Mouse (Mus musculus) cerebellum, adult 2 months (tissue): ENCODE measurements at regions not wholly inside any gene's neighbourhood (a gene's known extent, or its start where the extent isn't known, plus 50 kb on each side); places are given as distances from the start of the nearest gene placed in this dataset.

Experiments
- DNase-seq, 2 experiments: peaks; one replicate each; pipeline ENCODE4 v3.0.0; 2021
- H3K27ac ChIP-seq: fragments of 200-500 bp; 2 replicates; pipeline ENCODE4 v1.5.1; 2012; ENCODE audit warnings: low read length, control low read depth, inconsistent platforms; ENCODE audit not compliant: insufficient read depth
- H3K27me3 ChIP-seq: fragments of 200-500 bp; 2 replicates; pipeline ENCODE4 v1.6.1; 2012; ENCODE audit warnings: inconsistent platforms, mild to moderate bottlenecking, low read length, moderate library complexity; ENCODE audit not compliant: control insufficient read depth, insufficient read depth
- H3K4me1 ChIP-seq: fragments of 200-500 bp; 2 replicates; pipeline ENCODE4 v1.6.1; 2011; ENCODE audit warnings: low read length; ENCODE audit not compliant: control insufficient read depth, insufficient read depth
- H3K4me3 ChIP-seq: fragments of 200-500 bp; replicated peaks from 2 replicates; pipeline ENCODE3; 2011; ENCODE audit warnings: mild to moderate bottlenecking, low read depth, low read length, control low read depth; ENCODE audit not compliant: insufficient read depth
- CTCF ChIP-seq: fragments of 200-500 bp; IDR thresholded peaks from 2 replicates; pipeline ENCODE4 v1.5.1; 2011; ENCODE audit warnings: low read depth, mild to moderate bottlenecking, control low read depth, low read length, moderate library complexity, borderline replicate concordance; ENCODE audit not compliant: insufficient read depth
- POLR2A ChIP-seq: fragments of 200-500 bp; IDR thresholded peaks from 2 replicates; pipeline ENCODE4 v1.6.1; 2011; ENCODE audit warnings: low read length, control low read depth, borderline replicate concordance; ENCODE audit not compliant: insufficient read depth
- WGBS: fragments of 180-500 bp; shearing (Covaris S2); methylation state at CpG from one replicate; pipeline ENCODE4 v1.1.7; 2018; 5-methylcytosine and 5-hydroxymethylcytosine counted together

GRCm38 (mm10) chr16:93189875-93190274, 363.9 kb upstream of the Runx1 start:
- WGBS = 22% methylated on average over 3 of the region's 3 CpGs
- no peak for DNase-seq
- Histone ChIP-seq H3K27ac (no peak overlapping the region), H3K27me3 (no peaks in the 10 kb centered on the region), H3K4me3 (no peak overlapping the region), H3K4me1 (no peaks in the 10 kb centered on the region)
- TF ChIP-seq CTCF = no peak
- no peak for TF ChIP-seq POLR2A

GRCm38 (mm10) chr16:93189412-93189811, 363.5 kb upstream of the Runx1 start:
- TF ChIP-seq POLR2A = no peak
- no peak for TF ChIP-seq CTCF
- H3K4me1 ChIP-seq = no peaks in the 10 kb centered on the region
- DNase-seq = no peak
- H3K4me3 ChIP-seq = no peak overlapping the region
- no peak overlapping the region for H3K27ac ChIP-seq
- no peaks in the 10 kb centered on the region for H3K27me3 ChIP-seq
- 90% methylated on average over 5 of the region's 5 CpGs for WGBS

DNA sequence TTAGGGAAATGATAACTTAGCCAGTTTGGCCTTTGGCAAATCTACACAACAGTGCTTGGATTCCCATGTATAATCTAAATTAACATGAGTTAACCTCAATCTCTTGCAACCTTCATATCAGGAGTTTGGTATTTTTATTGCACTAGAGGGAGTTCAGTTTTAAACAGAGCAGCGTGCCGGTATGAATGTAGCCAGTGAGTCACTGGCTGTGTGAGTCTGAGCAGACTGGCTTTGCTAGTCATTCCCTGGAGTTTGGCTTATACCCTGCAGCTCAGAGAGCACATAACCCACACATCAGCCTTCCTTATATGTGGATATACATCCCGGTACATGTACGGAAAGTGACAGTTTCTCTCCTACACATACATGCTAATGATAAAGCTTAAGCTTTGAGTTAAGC, 360.6 kb upstream of the Runx1 start:
- H3K27ac ChIP-seq = no peak overlapping the region
- WGBS = 98% methylated on average over 4 of the region's 4 CpGs
- no peak for TF ChIP-seq CTCF
- no peak for TF ChIP-seq POLR2A
- H3K4me3 ChIP-seq = no peak overlapping the region
- no peaks in the 10 kb centered on the region for H3K27me3 ChIP-seq
- no peaks in the 10 kb centered on the region for H3K4me1 ChIP-seq
- no peak for DNase-seq

DNA sequence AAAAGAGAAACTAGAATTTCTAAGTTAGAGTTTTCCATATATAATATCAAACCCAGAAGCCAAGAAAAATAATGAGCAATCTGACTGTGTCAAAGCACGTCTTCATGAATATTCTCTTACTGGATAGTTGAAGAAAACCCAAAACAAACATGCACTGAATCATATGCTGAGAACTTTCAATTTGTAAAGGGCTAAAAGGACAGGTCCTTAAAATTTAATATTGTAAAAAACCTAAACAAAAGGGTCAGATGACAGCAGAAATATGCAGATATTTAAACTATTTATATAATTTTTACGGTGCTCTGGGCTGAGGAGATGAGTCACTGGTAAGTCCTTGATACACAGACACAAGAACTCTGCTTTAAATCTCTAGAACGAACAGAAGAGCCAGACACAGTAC, 356.7 kb upstream of the Runx1 start:
- TF ChIP-seq POLR2A (no peak), CTCF (no peak)
- WGBS = 89% methylated on average over 3 of the region's 3 CpGs

DNA sequence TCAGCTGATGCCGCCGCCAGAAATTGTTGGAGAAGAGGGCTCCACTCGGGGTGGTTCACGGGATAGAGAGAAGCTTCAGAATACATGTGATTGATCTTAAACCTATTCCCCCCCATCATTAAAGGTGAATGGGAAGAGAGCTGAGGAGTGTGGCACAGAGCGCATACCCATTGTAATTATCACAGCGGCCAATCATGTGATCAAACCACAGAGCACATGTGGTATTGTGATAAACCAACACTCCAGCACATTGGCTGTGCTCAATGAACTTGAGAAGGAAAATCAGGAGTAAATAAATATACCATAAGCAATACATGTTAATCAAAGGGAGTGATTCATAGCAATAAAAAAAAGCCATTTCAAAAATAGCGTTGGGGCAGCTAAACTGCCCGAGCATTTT, 355.5 kb upstream of the Runx1 start:
- Histone ChIP-seq H3K4me1 (no peaks in the 10 kb centered on the region), H3K27ac (no peak overlapping the region), H3K27me3 (no peaks in the 10 kb centered on the region), H3K4me3 (no peak overlapping the region)
- DNase-seq = no peak
- WGBS = 96% methylated on average over 8 of the region's 8 CpGs
- no peak for TF ChIP-seq CTCF

More for the DNA sequence above, 356.7 kb upstream of the Runx1 start:
- Histone ChIP-seq H3K27me3 (no peaks in the 10 kb centered on the region), H3K27ac (no peak overlapping the region), H3K4me1 (no peaks in the 10 kb centered on the region), H3K4me3 (no peak overlapping the region)
- no peak for DNase-seq

- TF ChIP-seq POLR2A (no peak), CTCF (no peak)
- Histone ChIP-seq H3K27me3 (no peaks in the 10 kb centered on the region), H3K27ac (no peak overlapping the region), H3K4me1 (no peaks in the 10 kb centered on the region), H3K4me3 (no peak overlapping the region)
- WGBS = 90% methylated on average over 5 of the region's 5 CpGs
- no peak for DNase-seq
Observed at GRCm38 (mm10) chr16:93180213-93180612, 354.3 kb upstream of the Runx1 start.

GRCm38 (mm10) chr16:93166667-93167066, 340.7 kb upstream of the Runx1 start:
- Histone ChIP-seq H3K27me3 (no peaks in the 10 kb centered on the region; the same call in 1 of the 2 replicates), H3K27ac (no peak overlapping the region), H3K4me1 (no peaks in the 10 kb centered on the region), H3K4me3 (no peak overlapping the region)
- 94% methylated on average over 3 of the region's 3 CpGs for WGBS
- TF ChIP-seq CTCF (no peak), POLR2A (no peak)
- no peak for DNase-seq

- Histone ChIP-seq H3K27me3 (no peaks in the 10 kb centered on the region; the same call in 1 of the 2 replicates), H3K27ac (no peak overlapping the region), H3K4me1 (no peaks in the 10 kb centered on the region), H3K4me3 (no peak overlapping the region)
- TF ChIP-seq CTCF = 0 out of 2 replicates have a peak, but pooled peaks have one; percentile 3
- TF ChIP-seq POLR2A = no peak
- DNase-seq = no peak
- 84% methylated on average over 8 of the region's 8 CpGs for WGBS
Observed at GRCm38 (mm10) chr16:93158526-93159226, 332.7 kb upstream of the Runx1 start.
